In the genomic region with DNA sequence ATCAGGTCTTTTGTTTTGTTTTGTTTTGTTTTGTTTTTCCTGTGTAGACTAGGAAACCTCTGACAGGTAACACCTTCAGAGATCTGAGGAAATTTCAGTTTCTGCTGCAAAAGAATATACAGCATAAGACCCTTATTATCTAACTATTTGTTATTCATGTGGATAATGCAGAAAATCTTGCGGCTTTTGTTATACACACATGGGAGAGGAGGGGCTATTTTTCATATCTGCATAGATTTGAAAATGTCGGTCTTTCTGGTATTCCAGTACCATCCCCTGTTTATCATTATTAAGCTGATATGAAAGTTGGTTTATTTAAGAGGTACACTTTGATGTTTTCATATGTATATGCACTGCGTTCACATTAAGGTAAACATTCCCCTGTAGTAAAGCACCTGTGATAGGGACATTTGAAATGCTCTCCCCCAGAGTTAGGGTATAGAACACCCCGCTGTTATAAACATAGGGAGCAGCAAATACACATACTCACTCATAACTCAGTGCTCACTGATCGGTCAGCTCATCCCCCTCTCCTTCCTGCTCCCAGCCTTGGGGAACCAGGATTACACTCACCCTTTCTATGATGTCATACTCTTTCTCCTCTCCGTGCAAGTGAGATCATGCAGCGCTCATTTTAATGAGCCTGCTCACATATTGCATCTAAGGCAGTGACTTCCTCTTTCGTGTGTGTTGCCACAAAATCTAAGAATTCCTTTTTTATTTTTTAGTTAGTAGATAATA, we compare ENCODE assay signal across 1 mouse cellular context.
TF ChIP-seq lines count a peak whose summit lies in the region.

No protein-coding gene starts in this region.

TF ChIP-seq in MEL, 35 proteins besides CTCF, POLR2A, EP300 and RAD21 (continued from another document):
- no peak for TF ChIP-seq POLR2AphosphoS5 (IDR thresholded peaks at IDR 0.05; ENCODE audit: borderline replicate concordance, low read depth, low read length)
- no peak for TF ChIP-seq MAFK (IDR thresholded peaks at IDR 0.05; ENCODE audit: borderline replicate concordance, low read depth, low read length)
- no peak for TF ChIP-seq TAL1 (IDR thresholded peaks at IDR 0.05; ENCODE audit: low read length)
- TF ChIP-seq CHD2 (IDR thresholded peaks at IDR 0.05; ENCODE audit: low read length), result no peak
- no peak for TF ChIP-seq E2F4 (IDR thresholded peaks at IDR 0.05; ENCODE audit: borderline replicate concordance, low read depth, low read length)
- TF ChIP-seq ELF1 (IDR thresholded peaks at IDR 0.05; ENCODE audit: low read depth, low read length), result no peak
- TF ChIP-seq NRF1 (IDR thresholded peaks at IDR 0.05; ENCODE audit: insufficient read depth, low read depth, low read length, poor library complexity, severe bottlenecking), result no peak
- TF ChIP-seq SMC3 (IDR thresholded peaks at IDR 0.05; ENCODE audit: low read depth, low read length), result no peak
